Mouse (Mus musculus) retina, adult 2 months (tissue): ENCODE data around the gene Mcf2l.

ENCODE experiments used
- DNase-seq: peaks from one replicate; pipeline ENCODE4 v3.0.0-alpha.2; 2012; ENCODE audit warnings: low read depth, low spot score

Mcf2l gene

DNA sequence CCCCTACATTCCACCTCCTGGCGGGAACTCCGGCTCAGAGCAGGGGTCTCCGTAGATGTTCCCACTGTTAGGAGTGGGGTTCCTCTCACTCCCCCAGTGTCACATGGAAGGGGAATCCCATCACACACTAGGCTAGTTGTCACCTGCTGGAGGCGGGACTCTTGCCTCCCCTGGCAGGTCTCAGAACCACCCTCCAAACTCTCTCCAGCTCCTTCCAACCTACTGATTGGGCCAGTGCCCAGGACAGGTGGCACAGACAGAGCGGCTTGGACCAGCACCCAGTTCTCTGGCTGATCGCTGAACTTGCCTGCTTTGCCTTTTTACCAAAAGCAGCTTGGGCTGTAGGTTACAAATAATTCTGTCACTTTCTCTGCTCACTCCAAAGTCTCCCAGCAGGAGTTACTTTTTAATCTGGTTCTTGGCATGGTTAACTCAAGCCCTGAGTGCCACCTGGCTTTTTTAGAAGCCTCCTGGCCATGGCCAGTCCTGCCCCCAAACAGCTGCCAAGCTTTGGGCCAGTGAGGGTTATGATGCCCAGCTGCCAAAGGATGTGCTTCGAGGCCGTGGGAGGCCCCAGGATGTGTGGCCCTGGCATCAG lies 687 bp downstream of the Mcf2l start:
- no peak for DNase-seq

DNA sequence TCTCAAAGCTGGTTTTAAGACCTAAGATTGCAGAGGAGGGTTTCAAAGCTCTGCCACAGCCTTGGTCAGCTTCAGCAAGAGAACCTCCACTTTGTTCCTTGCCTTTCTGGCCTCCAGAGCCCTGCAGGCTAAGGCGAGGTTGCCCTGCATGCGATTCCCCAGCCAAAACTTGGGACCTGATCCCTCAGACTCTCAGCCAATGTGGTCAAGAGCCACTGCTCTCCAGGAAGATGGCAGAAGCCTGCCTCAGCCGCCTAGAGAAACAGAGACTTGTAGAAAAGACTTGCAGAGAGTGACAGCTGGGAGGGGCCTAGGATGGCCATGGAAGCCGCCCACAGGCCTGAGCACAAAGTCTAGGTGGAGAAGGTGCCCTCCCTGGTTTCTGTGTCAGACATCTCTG lies 1.4 kb downstream of the Mcf2l start:
- DNase-seq: no peak

DNA sequence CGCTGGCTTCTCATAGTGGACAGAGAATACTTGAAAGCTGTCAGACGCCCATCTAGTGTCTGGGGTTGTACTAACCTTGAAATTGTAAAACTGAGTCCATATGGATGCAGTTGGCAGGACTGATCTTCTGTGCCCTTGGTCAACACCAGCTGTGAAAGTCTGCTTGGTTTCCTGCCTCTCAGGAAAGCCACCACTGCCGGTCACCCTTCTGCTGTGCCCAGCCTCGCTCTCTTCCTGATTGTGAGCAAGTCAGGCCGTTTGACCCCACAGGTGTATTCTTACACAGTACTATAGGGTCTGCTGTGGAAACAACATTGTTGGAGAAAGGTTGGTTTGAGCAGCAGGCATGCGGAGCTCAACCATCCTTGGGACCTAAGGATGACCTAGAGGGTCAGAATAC lies 3.5 kb downstream of the Mcf2l start:
- no peak for DNase-seq

DNA sequence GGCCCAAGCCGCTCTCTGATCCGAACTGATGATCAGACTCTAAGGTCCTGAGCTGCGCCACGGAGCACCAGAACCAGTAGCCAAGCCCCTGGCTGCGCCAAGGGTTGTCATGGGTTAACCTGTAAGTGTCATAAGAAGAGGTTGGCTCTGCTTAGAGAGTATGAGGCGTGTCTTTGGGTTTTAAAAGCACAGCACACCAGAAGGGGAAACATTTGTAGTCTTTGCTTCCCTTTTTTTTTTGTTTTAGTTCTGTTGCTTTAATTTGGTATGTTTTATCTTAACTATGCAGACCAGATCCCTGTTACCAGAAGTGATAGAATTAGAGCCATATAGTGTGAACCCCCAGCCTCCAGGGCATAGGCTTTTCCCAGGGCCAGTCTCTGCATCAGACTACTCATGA lies 6.6 kb downstream of the Mcf2l start:
- no peak for DNase-seq

DNA sequence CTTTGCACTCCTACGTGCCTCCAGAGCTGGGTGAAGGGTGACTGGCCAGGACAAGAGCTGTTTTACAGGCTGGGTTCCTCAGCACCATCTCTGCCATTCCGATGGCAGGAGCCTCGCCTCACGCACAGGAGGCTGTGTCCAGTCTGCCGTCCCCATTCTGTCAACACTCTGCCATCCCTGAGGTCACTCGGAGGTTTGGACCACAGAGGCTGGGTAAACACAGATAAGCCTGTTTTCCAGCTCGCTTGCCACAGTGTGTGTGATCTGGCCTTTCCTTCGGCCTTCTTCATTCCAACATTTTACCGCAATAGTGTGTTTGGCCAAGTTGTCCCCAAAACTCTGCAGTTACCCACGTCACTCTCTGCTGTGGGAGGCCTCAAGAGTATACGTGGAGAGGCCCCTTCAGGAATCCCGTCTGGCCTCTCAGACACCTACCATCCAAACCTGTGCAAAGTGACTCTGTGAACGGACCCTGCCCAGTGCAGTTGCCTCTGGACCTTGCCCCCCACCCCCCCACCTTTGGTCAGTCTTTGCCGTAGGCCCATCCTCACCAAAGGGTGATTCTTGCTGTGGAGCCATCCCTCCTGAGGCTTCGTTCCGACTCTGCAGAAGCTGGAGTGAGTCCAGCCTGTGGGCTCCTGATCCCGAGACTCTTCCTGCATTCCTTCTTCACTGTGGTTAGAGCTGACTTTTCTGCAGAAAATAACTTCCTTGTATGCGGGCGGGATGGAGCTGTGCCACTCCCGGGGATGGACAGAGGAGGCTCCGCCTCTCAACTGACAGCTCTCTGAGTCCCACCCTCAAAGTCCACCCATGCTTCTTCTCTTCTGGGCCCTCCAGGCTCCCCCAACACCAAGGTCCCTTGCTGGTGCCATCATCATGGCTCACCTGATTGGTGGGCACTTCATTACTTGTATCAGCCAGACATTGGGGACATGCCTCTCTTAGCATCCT lies 9.7 kb downstream of the Mcf2l start:
- DNase-seq: no peak

DNA sequence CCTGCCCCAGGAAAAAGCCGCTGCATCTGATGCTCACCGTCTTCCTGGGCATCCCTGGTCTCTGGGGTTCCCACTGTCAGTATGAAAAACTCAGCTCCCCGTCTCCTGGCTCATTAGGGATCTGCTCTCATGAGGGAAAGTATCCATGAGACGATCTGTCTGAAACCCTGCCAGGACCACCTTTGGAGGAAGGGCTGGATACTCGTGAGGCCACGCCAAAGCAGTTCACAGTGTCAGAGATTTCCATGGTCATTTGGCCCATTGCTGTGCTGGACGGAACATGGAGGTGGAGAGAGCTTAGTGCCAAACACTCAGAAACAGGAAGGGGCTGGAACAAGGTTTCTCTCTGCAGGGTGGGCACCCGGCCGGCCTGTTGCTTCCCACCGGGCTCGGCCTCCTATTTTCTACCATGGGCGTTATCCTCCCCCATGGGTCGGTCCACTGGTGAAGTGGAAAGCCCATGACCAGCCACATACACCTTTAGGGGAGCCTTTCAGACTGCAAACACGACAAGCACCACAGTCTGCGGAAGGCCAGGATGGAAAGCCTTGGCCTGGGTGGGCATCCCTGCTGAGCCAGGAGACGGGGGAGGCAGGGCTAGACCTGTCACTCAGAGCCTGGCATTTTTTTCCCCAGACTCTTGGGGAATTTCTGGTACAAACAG lies 14.3 kb downstream of the Mcf2l start:
- DNase-seq: no peak

DNA sequence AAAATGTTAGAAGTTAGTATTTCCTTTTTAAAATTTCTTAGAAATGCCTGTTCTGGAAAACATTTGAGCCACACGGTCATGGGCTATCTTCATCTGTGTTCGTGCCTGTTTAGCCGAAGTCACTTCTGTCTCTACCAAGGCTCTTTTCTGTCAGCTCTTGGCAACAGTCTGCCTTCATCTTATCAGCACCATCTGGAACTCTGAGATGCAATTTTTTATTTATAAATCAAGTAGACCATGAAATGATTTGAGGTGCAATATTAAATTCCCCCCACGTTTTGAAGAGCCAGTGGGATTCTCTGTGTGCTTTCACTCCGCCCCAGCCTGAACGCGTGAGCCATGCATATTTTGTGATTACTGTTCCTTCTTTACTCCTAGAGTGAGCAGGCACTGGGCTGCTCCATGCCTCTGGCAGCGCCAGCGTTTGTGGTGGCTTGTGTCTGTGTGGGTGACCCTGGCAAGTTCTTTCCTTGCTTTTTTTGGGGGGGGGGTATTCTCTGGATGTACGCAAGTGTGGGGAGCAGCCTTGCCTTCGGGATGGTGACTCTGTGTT lies 15.5 kb downstream of the Mcf2l start:
- DNase-seq: no peak

DNA sequence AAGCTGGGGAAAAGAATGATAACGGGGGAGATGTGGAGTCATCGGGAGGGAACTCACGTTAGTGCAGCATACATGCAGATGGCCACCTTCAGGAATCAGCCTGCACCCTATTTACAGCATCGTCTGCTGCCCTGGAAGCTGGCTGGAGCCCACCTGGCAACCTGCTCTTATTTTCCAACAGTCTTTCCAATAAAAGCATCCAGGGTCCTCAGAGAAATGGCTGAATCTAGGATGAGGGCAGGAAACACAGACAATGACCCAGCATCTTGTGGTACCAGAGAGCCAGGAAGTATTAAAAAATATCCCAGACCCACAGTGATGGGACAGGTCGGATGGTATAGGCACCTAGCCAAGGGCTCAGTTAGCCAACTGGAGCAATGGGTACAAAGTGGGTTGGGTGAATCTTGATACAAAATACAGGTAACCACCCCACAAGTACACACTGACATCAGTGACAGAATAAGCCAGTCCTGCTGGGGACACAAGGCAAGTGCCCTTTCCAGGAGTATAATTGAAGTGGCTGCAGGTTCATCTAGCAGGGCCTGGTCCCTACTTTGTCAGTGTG lies 19.4 kb downstream of the Mcf2l start:
- no peak for DNase-seq

DNA sequence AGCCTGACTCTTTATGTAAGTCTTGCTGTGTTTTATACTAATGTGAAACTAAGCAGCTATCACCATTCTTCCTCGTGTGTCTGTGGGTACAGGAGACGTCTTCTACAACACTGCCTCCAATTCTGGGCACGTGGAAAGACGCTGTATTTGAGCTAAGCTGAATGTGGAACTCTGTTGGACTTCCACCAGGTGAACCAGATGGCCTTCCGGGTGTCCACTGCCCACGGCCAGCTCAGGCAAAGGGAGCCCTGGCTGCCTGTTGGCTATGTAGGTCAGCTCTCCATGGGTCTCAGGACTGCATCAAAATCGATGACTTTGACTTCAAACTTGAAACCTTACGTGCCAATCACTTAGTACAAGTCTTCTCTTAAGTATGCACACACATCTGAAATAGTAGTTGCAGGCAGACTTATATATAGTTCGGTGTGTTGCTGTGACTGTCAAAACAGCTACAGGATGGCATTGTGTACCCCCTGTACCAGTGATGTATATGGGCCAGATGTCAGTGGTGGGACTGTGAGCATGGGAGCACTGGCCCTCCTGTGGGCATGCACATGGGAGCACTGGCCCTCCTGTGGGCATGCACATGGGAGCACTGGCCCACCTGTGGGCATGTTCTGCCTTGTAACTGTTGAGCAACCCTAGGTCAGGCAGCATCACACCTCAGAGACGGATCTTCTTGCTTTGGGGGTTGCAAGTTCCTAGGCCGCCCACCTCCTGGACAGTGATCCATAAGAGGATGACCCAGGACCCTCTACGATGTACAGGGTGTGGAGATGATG lies 20.4 kb downstream of the Mcf2l start:
- no peak for DNase-seq

DNA sequence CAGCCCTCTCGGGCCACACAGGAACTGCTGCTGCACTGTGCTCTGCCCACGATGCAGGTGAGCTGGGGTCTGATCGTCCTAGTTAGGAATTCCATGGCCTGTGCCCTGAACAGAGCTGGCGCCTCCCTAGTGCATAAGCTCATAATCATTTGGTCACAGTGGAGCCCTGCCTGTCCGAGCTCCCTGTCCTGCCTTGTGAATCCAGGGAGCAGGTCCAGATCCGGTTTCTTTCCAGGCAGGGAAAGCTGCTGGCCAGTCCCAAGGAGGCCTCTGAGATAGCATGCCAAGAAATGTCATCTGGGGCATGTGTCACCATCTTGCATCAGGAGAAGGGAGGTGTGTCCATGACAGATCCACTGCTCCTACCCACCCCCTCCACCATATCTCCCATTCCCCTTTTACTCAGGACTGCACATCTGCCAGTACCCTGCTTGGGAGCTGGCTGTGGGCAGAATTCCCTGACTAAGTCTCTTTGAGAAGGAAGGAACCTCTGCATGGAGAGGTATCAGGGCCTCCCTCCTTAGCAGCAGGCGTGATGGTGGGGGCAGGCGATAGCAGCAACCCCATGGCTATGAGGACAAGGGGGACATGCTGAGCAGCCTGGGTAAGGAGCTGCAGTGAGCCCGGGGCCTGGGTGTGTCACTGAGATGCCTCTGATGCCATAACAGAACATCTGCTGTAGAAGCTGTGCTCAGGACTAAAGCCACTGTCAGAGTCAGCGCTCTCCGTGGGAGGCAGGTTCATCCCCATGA lies 21.4 kb downstream of the Mcf2l start:
- DNase-seq: no peak

DNA sequence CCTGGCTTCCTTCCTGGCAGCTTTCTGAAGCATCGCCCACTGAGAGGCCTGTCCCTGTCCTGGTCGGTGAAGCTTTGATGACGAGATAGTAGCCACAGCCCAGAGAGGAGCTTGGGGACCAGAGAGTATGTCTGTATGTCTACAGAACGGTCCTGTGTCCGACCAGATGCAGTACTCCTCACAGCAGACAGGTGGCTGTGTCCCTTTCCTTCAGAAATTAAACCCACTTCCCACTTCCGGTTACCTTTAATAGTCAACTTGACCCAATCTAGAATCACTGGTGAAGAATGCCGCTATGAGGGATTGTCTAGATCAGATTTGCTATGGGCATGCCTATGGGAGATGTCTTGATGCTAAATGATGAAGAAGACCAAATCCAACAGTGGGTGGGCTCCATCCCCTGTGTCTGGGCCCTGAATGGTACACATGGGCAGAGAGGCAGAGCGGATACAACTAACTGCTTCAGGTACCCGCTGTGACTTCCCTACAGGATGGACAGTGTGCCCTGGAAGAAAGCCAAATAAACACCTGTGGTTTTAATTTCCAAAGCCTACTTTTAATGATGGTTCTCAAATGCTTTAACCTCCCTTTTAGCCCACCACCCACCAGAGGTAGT lies 22.0 kb downstream of the Mcf2l start:
- DNase-seq: no peak

DNA sequence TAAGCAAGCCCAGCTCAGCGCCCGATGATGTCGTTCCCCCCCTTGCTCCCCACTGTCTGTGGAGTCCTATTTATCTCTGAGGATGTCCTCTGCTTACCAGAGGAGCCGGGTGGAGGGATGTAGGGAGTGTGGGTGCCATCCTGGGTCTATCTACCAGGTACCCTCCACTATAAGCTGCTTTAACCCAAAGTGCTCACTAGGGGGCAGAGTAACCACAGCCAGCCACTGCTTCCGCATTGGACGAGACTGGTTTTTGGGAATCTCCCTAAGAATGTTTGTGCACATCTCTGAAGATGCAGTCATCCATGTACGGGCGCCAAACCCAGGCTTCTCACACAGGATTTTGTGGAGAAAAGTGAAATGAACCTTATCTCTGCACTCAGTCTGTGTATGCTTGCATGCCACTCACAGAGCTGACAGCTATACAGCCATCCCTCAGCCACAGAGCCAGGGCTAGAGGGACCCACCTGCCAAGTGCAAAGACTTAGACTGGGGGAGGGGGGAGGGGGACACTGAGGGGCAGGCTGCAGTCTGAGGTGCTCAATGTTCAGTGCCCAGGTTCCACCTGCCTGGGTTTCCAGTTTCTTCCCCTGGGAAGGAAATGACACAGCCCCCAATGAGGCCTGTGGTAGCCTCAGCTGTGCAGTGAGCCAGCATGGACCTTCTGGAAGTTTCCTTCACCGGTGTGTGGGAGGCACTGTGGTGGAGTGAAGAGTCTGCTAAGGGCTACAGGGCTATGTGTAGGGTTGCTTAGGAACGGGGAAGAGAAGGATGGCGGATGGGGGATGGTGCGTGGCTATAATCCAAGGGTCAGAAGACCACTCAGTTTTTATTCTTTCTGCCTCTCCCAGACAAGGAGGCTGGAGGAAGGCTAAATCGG lies 23.1 kb downstream of the Mcf2l start:
- peak; percentile 45 for DNase-seq

DNA sequence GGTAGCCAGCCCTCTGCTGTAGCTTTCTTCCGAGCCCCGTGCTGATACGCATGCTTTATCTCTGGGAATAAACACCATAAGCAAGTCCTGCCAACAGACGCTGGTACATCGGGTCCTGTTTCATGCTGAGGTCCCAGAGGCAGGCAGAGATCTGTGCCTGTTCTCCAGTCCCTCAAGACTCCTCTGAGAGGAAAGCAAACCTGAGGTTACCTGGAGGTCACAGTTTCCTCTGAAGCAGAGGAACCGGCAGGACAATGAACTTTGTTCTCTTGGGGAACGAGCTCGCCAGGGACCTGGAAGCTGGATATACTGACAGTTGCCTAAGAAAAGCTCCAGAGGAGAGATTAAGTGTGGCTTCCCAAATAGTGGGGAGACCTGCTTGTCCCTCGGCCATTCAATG lies 24.2 kb downstream of the Mcf2l start:
- no peak for DNase-seq

DNA sequence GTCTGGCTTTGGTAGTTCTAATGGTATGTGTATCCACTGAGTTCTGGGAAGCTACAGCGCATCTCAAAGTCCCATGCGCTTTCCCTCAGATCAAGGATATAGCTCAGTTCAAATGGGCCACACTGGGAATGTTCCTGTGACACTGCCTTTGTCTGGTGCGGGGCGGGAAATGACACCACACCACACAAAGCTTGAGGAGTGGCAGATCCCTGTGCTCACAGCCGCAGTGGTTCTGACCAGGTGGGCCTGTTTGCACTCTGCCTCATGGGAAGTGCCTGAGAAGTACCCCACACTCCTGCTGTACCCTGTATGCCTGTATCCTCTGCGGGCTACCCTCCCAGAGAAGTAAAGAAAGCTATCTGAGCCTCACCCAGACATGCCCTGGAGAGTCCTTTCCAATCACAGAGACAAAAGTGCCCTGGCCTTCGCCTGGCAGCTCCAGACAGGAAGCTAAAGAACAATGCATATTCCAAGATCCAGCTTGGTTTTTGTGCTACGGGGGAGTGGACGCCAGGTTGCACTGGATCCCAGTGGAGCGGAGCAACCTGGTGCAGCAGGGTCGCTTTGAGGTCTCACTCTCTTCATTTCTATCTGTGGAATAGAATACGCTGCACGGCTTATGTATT lies 30.3 kb downstream of the Mcf2l start:
- no peak for DNase-seq

DNA sequence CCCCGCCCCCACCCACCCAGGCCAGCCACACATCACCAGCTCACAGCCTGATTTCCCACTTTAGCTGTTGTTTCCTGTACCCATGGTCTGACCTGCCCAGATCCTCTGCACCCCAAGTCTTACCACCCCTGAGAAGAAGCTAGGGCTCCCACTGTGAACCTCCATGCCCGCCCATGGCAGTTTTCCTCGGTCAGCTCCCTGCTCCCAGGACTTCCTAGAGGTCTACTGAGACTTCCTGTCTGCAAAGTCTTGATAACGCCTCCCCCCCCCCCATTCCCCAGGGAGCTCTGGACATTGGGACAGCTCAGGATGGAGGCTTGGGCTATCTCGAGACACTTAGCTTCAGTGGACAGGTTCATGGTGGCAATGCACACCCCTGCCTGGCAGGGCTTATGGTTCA lies 31.5 kb downstream of the Mcf2l start:
- DNase-seq: no peak

DNA sequence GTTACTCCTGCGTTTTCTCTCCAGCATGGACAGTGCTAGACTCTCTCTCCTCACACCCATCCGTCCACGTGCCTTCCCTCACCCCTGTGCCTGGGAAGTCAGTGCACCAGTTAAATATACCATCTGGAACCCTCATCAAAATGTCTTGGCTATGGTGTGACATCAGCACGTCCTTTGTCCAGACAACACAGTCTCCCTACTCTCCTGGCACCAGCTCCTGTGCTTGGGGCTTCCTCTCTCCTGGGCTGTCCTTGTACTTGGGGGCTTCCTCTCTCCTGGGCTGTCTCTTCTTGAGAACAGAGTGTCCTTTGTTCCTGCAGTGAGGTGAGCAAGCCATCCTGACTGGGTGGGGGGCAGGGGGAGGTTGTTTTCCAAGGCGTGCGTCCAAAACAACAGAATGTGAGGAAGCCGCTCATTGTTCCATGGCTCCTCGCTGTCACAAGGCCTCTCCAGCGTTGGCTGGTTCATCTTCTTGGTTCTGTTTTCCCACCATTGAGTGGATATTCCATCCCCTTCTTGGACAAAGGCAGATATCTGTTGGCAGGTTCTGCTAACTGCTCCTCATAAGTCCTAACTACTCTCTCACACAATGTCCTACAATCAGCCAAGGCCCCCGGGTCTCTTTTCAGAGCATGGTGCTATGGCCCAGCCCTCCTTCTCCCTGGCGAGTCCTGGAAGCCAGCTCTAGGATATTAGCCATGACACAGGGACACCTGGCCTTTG lies 32.2 kb downstream of the Mcf2l start:
- no peak for DNase-seq

DNA sequence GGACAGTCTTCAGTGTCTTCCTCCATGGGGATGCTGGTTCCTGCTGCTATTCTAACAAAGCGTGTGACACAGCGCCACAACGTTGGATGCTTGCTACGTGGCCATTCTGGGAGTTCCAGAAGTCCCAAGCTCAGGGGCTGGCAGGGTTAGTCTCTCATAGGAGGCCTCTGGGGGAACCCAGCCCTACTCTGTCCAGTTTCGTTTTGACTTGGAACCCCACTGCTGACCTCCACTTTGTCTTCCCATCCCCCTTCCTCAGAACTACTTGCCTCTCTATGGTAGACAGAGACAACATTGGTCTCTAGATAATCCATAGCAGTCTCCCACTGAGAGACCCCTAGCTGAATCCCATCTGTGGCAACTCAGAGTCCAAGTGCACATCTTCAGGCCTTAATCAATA lies 33.0 kb downstream of the Mcf2l start:
- DNase-seq: no peak

DNA sequence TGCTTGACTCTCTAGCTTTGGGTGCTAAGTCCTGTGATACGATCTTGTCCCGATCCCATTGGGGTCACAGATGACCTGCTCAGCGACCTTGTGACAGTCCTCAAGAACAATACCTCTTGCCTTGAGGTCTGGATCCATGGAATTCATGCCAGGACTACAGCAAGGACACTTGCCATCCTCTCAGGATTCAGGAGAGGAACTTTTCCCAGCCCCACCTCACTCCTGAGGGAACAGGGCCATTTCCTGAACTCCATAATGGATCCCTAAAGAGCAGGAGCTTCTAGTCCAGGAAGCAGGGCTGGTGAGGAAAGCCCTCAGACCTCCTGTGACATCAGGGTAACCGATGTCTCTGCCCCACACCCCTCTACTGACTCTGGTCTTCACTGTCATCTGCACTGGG lies 34.1 kb downstream of the Mcf2l start:
- no peak for DNase-seq
